Mouse (Mus musculus): ENCODE measurements around the gene Pknox2.

- no peak for TF ChIP-seq CTCF (IDR thresholded peaks at IDR 0.05; ENCODE audit: low read depth, low read length)
- TF ChIP-seq POLR2A (IDR thresholded peaks at IDR 0.05; ENCODE audit: borderline replicate concordance, low read depth, low read length), result no peak
Measured at GRCm38 (mm10) chr9:36898560-36898959, 248.6 kb downstream of the Pknox2 start.

Data from bone marrow macrophage, adult 2 months (primary cell).